Mouse (Mus musculus) hindbrain, embryonic 16.5 days (tissue): ENCODE results near the gene Ddrgk1. TPM values are rescaled to one million over a fixed set of nuclear protein-coding genes. Genes with fewer than 3 reads are reported as not detected.

ENCODE experiments used
- ATAC-seq: fragments of 200-750 bp; cut with Nextera tagmentation; 2 replicates; pipeline ENCODE4 v1.8.0; 2017; ENCODE audit warnings: moderate TSS enrichment, moderate library complexity
- H3K27ac ChIP-seq: fragments of 300-500 bp; sonication (generic); 2 replicates; pipeline ENCODE4 v1.5.1; 2014; ENCODE audit warnings: low read depth, mild to moderate bottlenecking, control low read depth, low read length, moderate library complexity
- H3K27me3 ChIP-seq: fragments of 300-500 bp; sonication (generic); replicated peaks from 2 replicates; pipeline ENCODE4 v1.6.1; 2014; ENCODE audit warnings: low read length; ENCODE audit not compliant: control insufficient read depth, insufficient read depth
- H3K36me3 ChIP-seq: fragments of 300-500 bp; sonication (generic); 2 replicates; pipeline ENCODE4 v1.6.1; 2014; ENCODE audit warnings: mild to moderate bottlenecking, low read length, moderate library complexity, mixed read lengths; ENCODE audit not compliant: control insufficient read depth, insufficient read depth
- H3K4me1 ChIP-seq: fragments of 300-500 bp; sonication (generic); 2 replicates; pipeline ENCODE4 v1.6.1; 2014; ENCODE audit warnings: low read depth, low read length; ENCODE audit not compliant: control insufficient read depth, insufficient read depth
- H3K4me2 ChIP-seq: fragments of 300-500 bp; sonication (generic); 2 replicates; pipeline ENCODE4 v1.6.1; 2014; ENCODE audit warnings: mild to moderate bottlenecking, low read length, control low read depth, moderate library complexity
- H3K4me3 ChIP-seq: fragments of 300-500 bp; sonication (generic); 2 replicates; pipeline ENCODE4 v1.5.1; 2014; ENCODE audit warnings: mild to moderate bottlenecking, low read length, control low read depth, moderate library complexity
- H3K9ac ChIP-seq: fragments of 300-500 bp; sonication (generic); 2 replicates; pipeline ENCODE4 v1.6.1; 2014; ENCODE audit warnings: low read depth, mild to moderate bottlenecking, control low read depth, low read length, moderate library complexity
- H3K9me3 ChIP-seq: fragments of 300-500 bp; sonication (generic); 2 replicates; pipeline ENCODE4 v1.6.1; 2014; ENCODE audit warnings: mild to moderate bottlenecking, low read length, moderate library complexity; ENCODE audit not compliant: control insufficient read depth
- WGBS: fragments of 180-500 bp; shearing (Covaris S2); extraction: QIAGEN DNeasy Blood & Tissue Kit; methylation state at CpG from one replicate; pipeline ENCODE4 v1.1.7; 2014; 5-methylcytosine and 5-hydroxymethylcytosine counted together
- polyA plus RNA-seq: library from polyadenylated mRNA; unstranded; fragments of >200 nt; fragmentation: Nextera tagmentation; extraction: Ambion mirVana; gene quantifications from 2 replicates; pipeline ENCODE4 v1.2.1, GENCODE M21; 2015

Gene Ddrgk1
- polyA plus RNA-seq, 1 experiment from 2014 or later = 80.3 TPM

GRCm38 (mm10) chr2:130641351-130642025 is 23.0 kb downstream of the Ddrgk1 start:
- ATAC-seq = no peak
- peak overlapping the region; percentile 79 for H3K4me2 ChIP-seq
- H3K36me3 ChIP-seq = no peaks in the 10 kb centered on the region
- H3K9ac ChIP-seq = peak overlapping the region; percentile 85
- peaks cover 12% of the 10 kb centered on the region for H3K27me3 ChIP-seq
- H3K27ac ChIP-seq = peak overlapping the region; percentile 78; the same call in 1 of the 2 replicates
- H3K9me3 ChIP-seq = no peaks in the 10 kb centered on the region
- 71% methylated on average over 6 of the region's 6 CpGs for WGBS
- H3K4me3 ChIP-seq = peak overlapping the region; percentile 75
- H3K4me1 ChIP-seq = peaks cover 17% of the 10 kb centered on the region

- Histone ChIP-seq H3K4me2 (no peak overlapping the region), H3K36me3 (peaks cover 9% of the 10 kb centered on the region; the same call in 1 of the 2 replicates), H3K27ac (no peak overlapping the region), H3K9ac (no peak overlapping the region), H3K27me3 (peaks cover 33% of the 10 kb centered on the region), H3K9me3 (no peaks in the 10 kb centered on the region), H3K4me1 (peaks cover 33% of the 10 kb centered on the region), H3K4me3 (no peak overlapping the region)
- 85% methylated on average over 6 of the region's 6 CpGs for WGBS
- no peak for ATAC-seq
Observed at GRCm38 (mm10) chr2:130639276-130639675, 25.2 kb downstream of the Ddrgk1 start.

- no peak for ATAC-seq
- no peaks in the 10 kb centered on the region for H3K9me3 ChIP-seq
- H3K4me3 ChIP-seq = no peak overlapping the region
- H3K4me1 ChIP-seq = peaks cover 35% of the 10 kb centered on the region
- H3K27me3 ChIP-seq = peaks cover 36% of the 10 kb centered on the region
- H3K27ac ChIP-seq = no peak overlapping the region
- WGBS = 33% methylated on average over 16 of the region's 16 CpGs
- no peak overlapping the region for H3K4me2 ChIP-seq
- peaks cover 9% of the 10 kb centered on the region; the same call in 1 of the 2 replicates for H3K36me3 ChIP-seq
- H3K9ac ChIP-seq = no peak overlapping the region
Observed at GRCm38 (mm10) chr2:130638101-130638611, 26.3 kb downstream of the Ddrgk1 start.

GRCm38 (mm10) chr2:130635847-130636246 is 28.6 kb downstream of the Ddrgk1 start:
- H3K9me3 ChIP-seq = no peaks in the 10 kb centered on the region
- no peak overlapping the region for H3K4me3 ChIP-seq
- peaks cover 36% of the 10 kb centered on the region for H3K27me3 ChIP-seq
- H3K4me2 ChIP-seq = peak overlapping the region; percentile 8; the same call in 1 of the 2 replicates
- H3K4me1 ChIP-seq = peaks cover 19% of the 10 kb centered on the region
- WGBS = 22% methylated on average over 16 of the region's 21 CpGs
- H3K9ac ChIP-seq = no peak overlapping the region
- H3K36me3 ChIP-seq = peaks cover 9% of the 10 kb centered on the region; the same call in 1 of the 2 replicates
- ATAC-seq = no peak
- H3K27ac ChIP-seq = no peak overlapping the region

GRCm38 (mm10) chr2:130634739-130635411 is 29.6 kb downstream of the Ddrgk1 start:
- peaks cover 9% of the 10 kb centered on the region; the same call in 1 of the 2 replicates for H3K36me3 ChIP-seq
- H3K4me1 ChIP-seq = peaks cover 18% of the 10 kb centered on the region
- 10% methylated on average over 38 of the region's 38 CpGs for WGBS
- H3K9me3 ChIP-seq = no peaks in the 10 kb centered on the region
- peaks cover 36% of the 10 kb centered on the region for H3K27me3 ChIP-seq
- H3K4me2 ChIP-seq = peak overlapping the region; percentile 51
- no peak for ATAC-seq
- peak overlapping the region; percentile 28 for H3K4me3 ChIP-seq
- no peak overlapping the region; the same call in 1 of the 2 replicates for H3K27ac ChIP-seq
- H3K9ac ChIP-seq = peak overlapping the region; percentile 43

- H3K36me3 ChIP-seq = peaks cover 9% of the 10 kb centered on the region; the same call in 1 of the 2 replicates
- 23% methylated on average over 14 of the region's 14 CpGs for WGBS
- H3K4me2 ChIP-seq = peak overlapping the region; percentile 51
- peak overlapping the region; percentile 28; the same call in 1 of the 2 replicates for H3K4me3 ChIP-seq
- peaks cover 18% of the 10 kb centered on the region for H3K4me1 ChIP-seq
- H3K9me3 ChIP-seq = no peaks in the 10 kb centered on the region
- H3K27ac ChIP-seq = no peak overlapping the region; the same call in 1 of the 2 replicates
- H3K27me3 ChIP-seq = peaks cover 36% of the 10 kb centered on the region
- H3K9ac ChIP-seq = 0 out of 2 replicates have a peak overlapping the region, but pooled peaks have one; percentile 4
- ATAC-seq = peak; percentile 40
Observed at GRCm38 (mm10) chr2:130634006-130634738, 30.3 kb downstream of the Ddrgk1 start.

GRCm38 (mm10) chr2:130632887-130633675 is 31.4 kb downstream of the Ddrgk1 start:
- no peaks in the 10 kb centered on the region for H3K9me3 ChIP-seq
- WGBS = 40% methylated on average over 5 of the region's 5 CpGs
- no peak for ATAC-seq

GRCm38 (mm10) chr2:130632416-130632815 is 32.0 kb downstream of the Ddrgk1 start:
- peaks cover 9% of the 10 kb centered on the region; the same call in 1 of the 2 replicates for H3K36me3 ChIP-seq
- no peak overlapping the region for H3K4me3 ChIP-seq
- H3K9me3 ChIP-seq = no peaks in the 10 kb centered on the region
- WGBS = 55% methylated on average over 1 of the region's 1 CpGs
- peaks cover 33% of the 10 kb centered on the region for H3K27me3 ChIP-seq
- H3K9ac ChIP-seq = no peak overlapping the region
- no peak for ATAC-seq
- H3K4me1 ChIP-seq = peaks cover 26% of the 10 kb centered on the region
- no peak overlapping the region for H3K27ac ChIP-seq
- H3K4me2 ChIP-seq = no peak overlapping the region

More at GRCm38 (mm10) chr2:130632887-130633675, 31.4 kb downstream of the Ddrgk1 start:
- Histone ChIP-seq H3K9ac (peak overlapping the region; percentile 17; the same call in 1 of the 2 replicates), H3K4me1 (peaks cover 26% of the 10 kb centered on the region), H3K27me3 (peaks cover 34% of the 10 kb centered on the region), H3K27ac (no peak overlapping the region), H3K36me3 (peaks cover 9% of the 10 kb centered on the region; the same call in 1 of the 2 replicates), H3K4me2 (no peak overlapping the region), H3K4me3 (no peak overlapping the region)
